Mouse (Mus musculus): Measurements from ENCODE around the gene Wdr43.

The Wdr43 gene

GRCm38 (mm10) chr17:71663491-71663890 lies 47.8 kb downstream of the Wdr43 start:
- DNase-seq (ENCODE audit: low read depth, low spot score) = no peak

- DNase-seq (ENCODE audit: low read depth, low spot score) = no peak
Observed at GRCm38 (mm10) chr17:71664172-71664571, 48.5 kb downstream of the Wdr43 start.

- DNase-seq (ENCODE audit: low read depth, low spot score) = no peak
Observed at GRCm38 (mm10) chr17:71665201-71665600, 49.5 kb downstream of the Wdr43 start.

GRCm38 (mm10) chr17:71669511-71669910 lies 53.8 kb downstream of the Wdr43 start:
- DNase-seq (ENCODE audit: low read depth, low spot score) = no peak

GRCm38 (mm10) chr17:71671840-71672546 lies 56.3 kb downstream of the Wdr43 start:
- no peak for DNase-seq (ENCODE audit: low read depth, low spot score)

GRCm38 (mm10) chr17:71673092-71673491 lies 57.4 kb downstream of the Wdr43 start, which contains the start of gene Togaram2:
Togaram2 (plus strand) TSS chr17:71673261.
- DNase-seq (ENCODE audit: low read depth, low spot score) = no peak

GRCm38 (mm10) chr17:71673936-71674335 lies 58.2 kb downstream of the Wdr43 start:
- no peak for DNase-seq (ENCODE audit: low read depth, low spot score)

GRCm38 (mm10) chr17:71674886-71675285 lies 59.2 kb downstream of the Wdr43 start:
- DNase-seq (ENCODE audit: low read depth, low spot score) = no peak

- no peak for DNase-seq (ENCODE audit: low read depth, low spot score)
Observed at GRCm38 (mm10) chr17:71681666-71682065, 66.0 kb downstream of the Wdr43 start.

- DNase-seq (ENCODE audit: low read depth, low spot score) = no peak
Observed at GRCm38 (mm10) chr17:71682379-71682778, 66.7 kb downstream of the Wdr43 start.

GRCm38 (mm10) chr17:71683281-71683680 lies 67.6 kb downstream of the Wdr43 start:
- DNase-seq (ENCODE audit: low read depth, low spot score) = no peak

- DNase-seq (ENCODE audit: low read depth, low spot score) = no peak
Observed at GRCm38 (mm10) chr17:71684103-71684608, 68.5 kb downstream of the Wdr43 start.

GRCm38 (mm10) chr17:71687436-71687835 lies 71.7 kb downstream of the Wdr43 start:
- no peak for DNase-seq (ENCODE audit: low read depth, low spot score)

- DNase-seq (ENCODE audit: low read depth, low spot score) = no peak
Observed at GRCm38 (mm10) chr17:71689903-71690302, 74.2 kb downstream of the Wdr43 start.

GRCm38 (mm10) chr17:71691361-71691875 lies 75.7 kb downstream of the Wdr43 start:
- no peak for DNase-seq (ENCODE audit: low read depth, low spot score)

- no peak for DNase-seq (ENCODE audit: low read depth, low spot score)
Observed at GRCm38 (mm10) chr17:71693313-71693712, 77.6 kb downstream of the Wdr43 start.

GRCm38 (mm10) chr17:71693780-71694179 lies 78.1 kb downstream of the Wdr43 start:
- no peak for DNase-seq (ENCODE audit: low read depth, low spot score)

- DNase-seq (ENCODE audit: low read depth, low spot score) = no peak
Observed at GRCm38 (mm10) chr17:71695151-71695550, 79.5 kb downstream of the Wdr43 start.

- no peak for DNase-seq (ENCODE audit: low read depth, low spot score)
Observed at GRCm38 (mm10) chr17:71695716-71696315, 80.1 kb downstream of the Wdr43 start.

- no peak for DNase-seq (ENCODE audit: low read depth, low spot score)
Observed at GRCm38 (mm10) chr17:71696396-71696795, 80.7 kb downstream of the Wdr43 start.

- no peak for DNase-seq (ENCODE audit: low read depth, low spot score)
Observed at GRCm38 (mm10) chr17:71697896-71698618, 82.4 kb downstream of the Wdr43 start.

- DNase-seq (ENCODE audit: low read depth, low spot score) = no peak
Observed at GRCm38 (mm10) chr17:71698619-71698956, 82.9 kb downstream of the Wdr43 start.
